Mouse (Mus musculus): ENCODE data around the gene Orai1. TPM values are rescaled to one million over a fixed set of nuclear protein-coding genes. Genes with fewer than 3 reads are reported as not detected.

The Orai1 gene
- polyA plus RNA-seq, 1 experiment from 2014 or later = 7.8 TPM

DNA sequence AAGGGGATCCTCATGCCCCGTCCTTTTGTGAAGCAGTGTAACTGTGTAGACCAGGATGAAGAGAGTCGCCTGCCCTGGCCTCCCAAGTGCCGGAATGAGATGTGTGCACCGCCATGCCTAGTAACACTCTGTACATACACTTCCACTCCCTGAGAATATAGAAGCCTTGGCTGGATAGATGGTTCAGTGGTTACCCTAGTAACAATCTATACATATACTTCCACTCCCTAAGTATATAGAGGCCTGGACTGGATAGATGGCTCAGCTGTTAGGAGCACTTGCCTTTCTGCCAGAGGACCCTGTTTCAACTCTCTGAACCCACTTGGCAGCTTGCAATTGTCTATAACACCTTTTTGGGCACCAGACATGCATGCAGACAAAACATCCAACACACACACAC is 20.2 kb downstream of the Orai1 start:
- Histone ChIP-seq H3K27me3 (no peaks in the 10 kb centered on the region), H3K4me1 (replicated peaks) (peaks cover 46% of the 10 kb centered on the region), H3K36me3 (replicated peaks) (peaks cover 19% of the 10 kb centered on the region; the same call in 1 of the 2 replicates), H3K4me3 (replicated peaks) (no peak overlapping the region), H3K4me2 (peak overlapping the region; percentile 35), H3K27ac (replicated peaks) (peak overlapping the region; percentile 74), H3K9ac (peak overlapping the region; percentile 25; the same call in 1 of the 2 replicates), H3K9me3 (replicated peaks) (no peaks in the 10 kb centered on the region)
- WGBS (ENCODE audit: insufficient replicate concordance) = 74% methylated on average over 4 of the region's 4 CpGs
- peak; percentile 70 for ATAC-seq (ENCODE audit: insufficient read depth)

DNA sequence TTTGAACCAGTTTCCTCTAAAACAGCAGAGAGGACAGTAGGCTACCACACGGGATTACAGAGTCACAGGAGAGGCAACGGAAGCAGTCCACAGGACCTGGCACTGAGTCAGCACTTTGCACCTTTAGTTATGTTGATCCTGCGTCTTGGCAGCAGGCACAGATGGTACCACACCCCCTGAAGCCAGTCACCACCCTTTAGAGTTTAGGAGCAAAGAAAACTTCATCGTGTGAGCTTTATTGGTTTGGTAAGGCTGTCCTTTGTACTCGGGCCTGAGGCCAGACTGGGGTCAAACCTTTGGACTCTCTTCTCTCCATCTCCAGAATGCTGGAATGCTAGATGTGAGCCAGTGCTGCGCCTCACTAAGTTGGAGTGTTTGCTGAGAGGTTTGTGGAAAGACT is 20.7 kb downstream of the Orai1 start:
- Histone ChIP-seq H3K27ac (replicated peaks) (peak overlapping the region; percentile 74), H3K4me1 (replicated peaks) (peaks cover 49% of the 10 kb centered on the region), H3K9me3 (replicated peaks) (no peaks in the 10 kb centered on the region), H3K4me2 (peak overlapping the region; percentile 35), H3K4me3 (replicated peaks) (no peak overlapping the region), H3K36me3 (replicated peaks) (peaks cover 15% of the 10 kb centered on the region; the same call in 1 of the 2 replicates), H3K27me3 (no peaks in the 10 kb centered on the region), H3K9ac (peak overlapping the region; percentile 25; the same call in 1 of the 2 replicates)
- peak; percentile 74 for ATAC-seq (ENCODE audit: insufficient read depth)
- 17% methylated on average over 6 of the region's 6 CpGs for WGBS (ENCODE audit: insufficient replicate concordance)

DNA sequence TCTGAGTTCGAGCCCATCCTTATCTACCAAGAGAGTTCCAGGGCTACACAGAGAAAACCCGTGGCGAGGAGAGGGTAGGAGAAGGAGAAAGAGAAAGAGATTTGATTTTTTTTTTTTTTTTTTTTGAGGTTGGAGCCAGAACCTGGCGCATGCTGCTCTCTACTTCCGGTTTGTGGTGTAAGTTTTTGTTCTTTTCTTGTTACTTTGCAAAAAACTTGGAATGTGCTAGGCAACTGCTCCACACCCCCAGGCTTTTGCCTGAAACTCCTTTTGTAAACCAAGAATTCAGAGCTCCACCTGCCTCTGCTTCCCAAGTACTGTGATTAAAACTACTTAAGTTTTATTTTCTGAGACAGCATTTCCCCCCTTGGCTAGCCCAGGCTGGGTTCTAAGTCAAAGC is 23.2 kb downstream of the Orai1 start:
- H3K27me3 ChIP-seq = no peaks in the 10 kb centered on the region
- no peaks in the 10 kb centered on the region for H3K36me3 ChIP-seq (replicated peaks)
- H3K27ac ChIP-seq (replicated peaks) = no peak overlapping the region
- no peak overlapping the region for H3K9ac ChIP-seq
- peaks cover 56% of the 10 kb centered on the region for H3K4me1 ChIP-seq (replicated peaks)
- no peaks in the 10 kb centered on the region for H3K9me3 ChIP-seq (replicated peaks)
- no peak overlapping the region for H3K4me2 ChIP-seq
- no peak for ATAC-seq (ENCODE audit: insufficient read depth)
- H3K4me3 ChIP-seq (replicated peaks) = no peak overlapping the region
- WGBS (ENCODE audit: insufficient replicate concordance) = 41% methylated on average over 5 of the region's 5 CpGs

DNA sequence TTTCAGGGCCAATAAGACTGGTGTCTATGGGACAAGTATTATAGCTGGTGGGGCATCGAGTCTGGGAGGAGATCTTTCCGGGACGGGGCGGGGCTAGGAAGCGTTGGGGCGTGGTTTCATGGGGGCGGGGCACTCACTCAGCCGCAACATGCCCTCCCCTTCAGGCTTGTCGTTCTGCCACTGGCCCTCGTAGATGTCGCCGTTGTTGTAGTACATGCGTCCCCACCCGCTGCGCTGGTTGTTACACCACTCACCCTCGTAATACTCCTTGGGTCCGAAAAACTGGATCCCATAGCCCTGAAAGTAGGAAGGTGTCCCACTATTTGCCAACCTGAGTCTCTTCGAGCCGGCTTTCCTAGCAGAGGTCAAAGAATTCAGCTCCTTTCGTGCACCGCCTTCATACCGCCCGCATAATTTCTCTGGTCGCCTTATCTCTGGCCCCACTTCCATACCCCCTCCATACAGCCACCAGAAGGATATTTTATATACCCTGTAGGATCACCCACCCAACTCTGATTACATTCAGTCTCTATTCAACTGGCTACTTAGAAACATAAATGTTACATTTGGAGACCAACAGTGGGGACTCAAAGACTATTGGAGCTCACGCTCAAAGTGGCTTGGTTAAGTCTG is 24.4 kb downstream of the Orai1 start:
- Histone ChIP-seq H3K27me3 (no peaks in the 10 kb centered on the region), H3K4me3 (replicated peaks) (peak overlapping the region; percentile 57), H3K9me3 (replicated peaks) (no peaks in the 10 kb centered on the region), H3K4me1 (replicated peaks) (peaks cover 47% of the 10 kb centered on the region), H3K9ac (peak overlapping the region; percentile 63), H3K4me2 (peak overlapping the region; percentile 88), H3K27ac (replicated peaks) (peak overlapping the region; percentile 79), H3K36me3 (replicated peaks) (no peaks in the 10 kb centered on the region)
- peak; percentile 77 for ATAC-seq (ENCODE audit: insufficient read depth)
- WGBS (ENCODE audit: insufficient replicate concordance) = 1% methylated on average over 25 of the region's 25 CpGs

DNA sequence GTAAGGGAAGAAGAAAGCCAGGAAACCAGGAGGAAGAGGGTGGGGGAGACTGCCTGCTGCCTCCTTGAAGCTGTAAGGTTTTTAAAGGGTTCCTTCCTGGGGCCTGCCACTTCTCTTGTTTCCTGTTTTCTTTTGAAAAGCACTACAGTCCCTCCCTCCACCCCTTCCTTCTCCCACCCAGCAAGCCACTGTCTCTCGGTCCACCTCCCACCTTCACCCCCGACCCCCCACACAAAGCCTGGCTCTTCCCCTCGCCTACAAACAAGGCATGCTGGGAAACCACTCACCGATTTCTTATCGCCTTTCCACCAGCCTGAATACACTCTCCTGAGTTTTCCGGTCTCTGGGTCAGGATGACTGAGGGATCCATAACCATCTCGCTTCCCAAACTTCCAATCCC is 25.9 kb downstream of the Orai1 start:
- Histone ChIP-seq H3K27ac (replicated peaks) (peak overlapping the region; percentile 25; the same call in 1 of the 2 replicates), H3K9ac (no peak overlapping the region)
- no peak for ATAC-seq (ENCODE audit: insufficient read depth)

DNA sequence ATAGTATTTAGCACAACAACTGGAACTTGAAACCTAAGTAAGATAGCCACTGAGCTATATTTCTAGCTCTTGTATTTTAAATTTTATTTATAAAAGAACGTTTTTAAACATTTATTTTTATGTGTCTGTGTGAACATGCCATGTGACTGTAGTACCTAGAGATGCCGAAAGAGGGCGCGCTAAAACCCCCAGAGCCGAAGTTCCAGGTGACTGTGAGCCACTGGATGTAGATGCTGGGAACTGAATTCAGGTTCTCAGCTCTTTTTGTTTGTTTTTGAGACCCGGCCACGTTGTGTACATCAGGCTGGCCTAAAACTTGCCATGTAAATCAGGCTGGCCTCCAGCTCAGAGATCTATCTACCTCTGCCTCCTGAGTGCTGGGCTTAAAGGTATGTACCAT is 29.0 kb downstream of the Orai1 start:
- no peak for ATAC-seq (ENCODE audit: insufficient read depth)
- no peak overlapping the region for H3K4me3 ChIP-seq (replicated peaks)
- H3K27ac ChIP-seq (replicated peaks) = no peak overlapping the region
- no peak overlapping the region for H3K4me2 ChIP-seq
- peaks cover 19% of the 10 kb centered on the region for H3K4me1 ChIP-seq (replicated peaks)
- no peaks in the 10 kb centered on the region for H3K9me3 ChIP-seq (replicated peaks)
- WGBS (ENCODE audit: insufficient replicate concordance) = 13% methylated on average over 7 of the region's 7 CpGs
- H3K9ac ChIP-seq = no peak overlapping the region
- no peaks in the 10 kb centered on the region for H3K36me3 ChIP-seq (replicated peaks)
- H3K27me3 ChIP-seq = 0 out of 2 replicates have a peak, but pooled peaks cover 7% of the 10 kb centered on the region

More for the DNA sequence above, 25.9 kb downstream of the Orai1 start:
- H3K4me3 ChIP-seq (replicated peaks) = no peak overlapping the region
- H3K9me3 ChIP-seq (replicated peaks) = no peaks in the 10 kb centered on the region
- no peaks in the 10 kb centered on the region for H3K36me3 ChIP-seq (replicated peaks)
- H3K4me1 ChIP-seq (replicated peaks) = peaks cover 32% of the 10 kb centered on the region
- peak overlapping the region; percentile 35 for H3K4me2 ChIP-seq
- 8% methylated on average over 7 of the region's 7 CpGs for WGBS (ENCODE audit: insufficient replicate concordance)
- H3K27me3 ChIP-seq = no peaks in the 10 kb centered on the region

DNA sequence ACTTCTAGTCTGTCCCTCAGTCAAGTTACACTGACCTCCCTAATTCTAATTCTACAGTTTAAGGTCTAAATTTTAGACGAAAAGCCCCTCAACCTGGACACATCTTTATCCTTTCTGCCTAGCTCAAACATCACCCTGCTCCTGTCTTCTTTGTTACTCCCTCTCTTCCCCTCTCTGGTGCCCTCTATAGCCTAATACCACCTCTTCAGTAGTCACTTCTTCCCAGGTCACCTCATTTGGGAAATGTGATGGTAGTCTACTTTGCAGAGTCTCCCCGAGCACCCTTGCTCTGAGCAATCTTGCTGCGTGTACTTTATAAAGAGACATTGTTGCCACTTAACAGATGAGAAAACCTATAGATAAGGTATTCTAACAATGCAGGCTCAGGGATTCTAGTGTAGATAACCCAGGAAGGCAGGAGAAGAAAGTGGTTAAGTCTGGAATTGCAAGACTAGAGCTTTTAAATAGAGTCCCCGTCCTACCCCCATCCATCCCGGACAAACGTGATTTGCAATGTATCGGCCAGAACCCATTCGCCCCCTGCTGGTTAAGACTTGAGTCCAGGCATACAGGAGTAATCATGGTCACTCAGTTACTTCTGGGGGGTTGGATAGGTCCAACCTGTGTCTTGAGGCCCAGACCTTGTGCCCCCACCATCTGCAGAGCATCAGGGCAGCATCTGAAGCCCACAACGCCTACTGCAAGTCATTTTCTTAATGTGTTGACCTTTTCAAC is 30.9 kb downstream of the Orai1 start:
- Histone ChIP-seq H3K36me3 (replicated peaks) (no peaks in the 10 kb centered on the region), H3K4me2 (no peak overlapping the region), H3K27ac (replicated peaks) (no peak overlapping the region), H3K9me3 (replicated peaks) (no peaks in the 10 kb centered on the region), H3K9ac (no peak overlapping the region), H3K4me3 (replicated peaks) (no peak overlapping the region), H3K27me3 (0 out of 2 replicates have a peak, but pooled peaks cover 7% of the 10 kb centered on the region), H3K4me1 (replicated peaks) (peaks cover 13% of the 10 kb centered on the region)
- ATAC-seq (ENCODE audit: insufficient read depth) = no peak
- 22% methylated on average over 9 of the region's 9 CpGs for WGBS (ENCODE audit: insufficient replicate concordance)

DNA sequence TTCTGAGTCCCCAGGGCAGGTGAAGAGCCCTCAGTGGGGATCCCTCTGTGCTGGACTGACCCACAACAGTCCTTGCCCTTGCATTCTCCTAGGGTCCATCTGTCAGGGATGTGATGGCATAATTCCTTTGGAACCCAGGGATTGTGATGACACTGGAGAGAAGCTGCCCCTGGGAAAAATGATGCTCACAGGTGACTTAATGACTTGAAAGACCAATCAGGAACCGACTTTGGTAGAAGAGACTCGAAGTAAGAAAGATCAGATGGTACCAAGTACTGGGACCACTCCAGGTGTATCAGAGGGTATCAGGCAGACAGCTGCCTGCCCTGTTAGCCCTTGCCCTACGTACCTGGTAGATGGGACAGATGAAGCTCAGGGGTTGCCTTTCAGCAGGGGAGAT is 32.0 kb downstream of the Orai1 start, which contains the start of gene Morn3:
Morn3 (minus strand) TSS at position 101 of the 400 bp plus-strand sequence.
- Histone ChIP-seq H3K9ac (no peak within 1 kb of the TSS), H3K4me2 (no peak within 1 kb of the TSS), H3K36me3 (replicated peaks) (no peaks in the 10 kb centered on the region), H3K4me1 (replicated peaks) (peaks cover 7% of the 10 kb centered on the region; the same call in 1 of the 2 replicates), H3K4me3 (replicated peaks) (no peak within 1 kb of the TSS), H3K9me3 (replicated peaks) (no peaks in the 10 kb centered on the region), H3K27ac (replicated peaks) (no peak within 1 kb of the TSS), H3K27me3 (0 out of 2 replicates have a peak, but pooled peaks cover 7% of the 10 kb centered on the region)
- ATAC-seq (ENCODE audit: insufficient read depth) = no peak
- 60% methylated on average over 3 of the region's 3 CpGs for WGBS (ENCODE audit: insufficient replicate concordance)

DNA sequence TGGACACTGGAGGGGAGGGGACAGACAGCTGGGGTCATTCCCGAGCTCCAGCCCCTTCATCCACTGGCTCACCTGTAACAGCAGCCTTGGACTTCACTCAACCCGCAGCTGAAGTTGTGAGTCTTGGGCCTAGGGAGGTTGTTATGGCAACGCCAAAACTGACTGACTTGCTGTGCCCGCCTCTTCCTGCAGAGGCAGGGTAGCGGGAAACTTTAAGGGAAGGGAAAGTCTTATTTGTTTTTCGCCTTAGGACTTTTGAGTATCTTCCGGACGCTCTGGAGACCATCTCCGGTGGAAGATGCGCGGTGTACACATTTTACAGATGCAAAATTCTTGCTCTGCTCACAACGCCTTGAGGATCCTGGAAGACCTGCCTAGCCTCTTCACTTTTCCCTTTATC is 34.4 kb downstream of the Orai1 start:
- Histone ChIP-seq H3K27me3 (0 out of 2 replicates have a peak, but pooled peaks cover 7% of the 10 kb centered on the region), H3K9me3 (replicated peaks) (no peaks in the 10 kb centered on the region), H3K36me3 (replicated peaks) (no peaks in the 10 kb centered on the region), H3K4me1 (replicated peaks) (peaks cover 7% of the 10 kb centered on the region; the same call in 1 of the 2 replicates), H3K27ac (replicated peaks) (no peak overlapping the region), H3K4me3 (replicated peaks) (peak overlapping the region; percentile 25), H3K4me2 (peak overlapping the region; percentile 53), H3K9ac (no peak overlapping the region)
- WGBS (ENCODE audit: insufficient replicate concordance) = 2% methylated on average over 12 of the region's 12 CpGs
- ATAC-seq (ENCODE audit: insufficient read depth) = no peak

DNA sequence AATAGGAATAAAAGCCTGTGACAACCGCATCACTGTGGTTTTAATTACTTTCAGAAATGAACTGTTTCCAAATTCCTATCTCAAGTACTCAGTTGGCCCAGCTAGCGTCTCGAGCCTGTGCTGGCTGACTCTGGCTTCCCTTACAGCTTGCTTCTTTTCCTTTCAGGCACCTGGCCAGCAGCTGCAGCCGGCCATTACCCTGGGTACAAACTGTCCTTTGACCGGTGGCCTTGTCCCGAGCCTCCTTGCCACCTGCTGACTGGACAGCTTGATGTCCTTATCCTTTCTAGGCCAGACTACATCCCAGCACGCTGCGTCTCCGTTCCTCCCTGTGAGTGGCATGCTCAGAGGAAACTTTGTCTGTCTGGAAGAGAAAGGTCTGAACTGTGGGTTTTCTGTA is 36.0 kb downstream of the Orai1 start:
- Histone ChIP-seq H3K27ac (replicated peaks) (no peak overlapping the region), H3K4me3 (replicated peaks) (no peak overlapping the region), H3K9me3 (replicated peaks) (no peaks in the 10 kb centered on the region), H3K36me3 (replicated peaks) (no peaks in the 10 kb centered on the region), H3K4me1 (replicated peaks) (peaks cover 7% of the 10 kb centered on the region; the same call in 1 of the 2 replicates), H3K4me2 (no peak overlapping the region), H3K27me3 (0 out of 2 replicates have a peak, but pooled peaks cover 7% of the 10 kb centered on the region), H3K9ac (no peak overlapping the region)
- 82% methylated on average over 9 of the region's 9 CpGs for WGBS (ENCODE audit: insufficient replicate concordance)
- ATAC-seq (ENCODE audit: insufficient read depth) = no peak

DNA sequence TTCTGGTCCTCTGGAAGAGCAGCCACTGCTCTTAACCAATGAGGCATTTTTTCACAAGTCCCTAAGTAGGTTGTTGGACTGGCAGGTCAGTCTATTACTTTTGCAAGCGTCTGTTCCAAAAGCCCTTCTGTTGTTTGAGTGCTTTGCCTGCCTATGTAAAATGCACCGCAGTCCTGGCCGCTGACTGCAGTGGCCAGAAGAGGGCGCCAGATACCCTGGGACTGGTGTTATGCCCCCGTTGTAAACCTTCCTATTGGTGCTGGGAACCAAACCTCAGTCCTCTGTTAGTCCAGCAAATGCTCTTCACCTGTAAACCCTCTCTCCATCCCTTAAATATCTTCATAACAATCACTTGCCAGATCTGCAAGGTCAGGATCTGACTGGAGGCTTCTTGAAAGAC is 36.9 kb downstream of the Orai1 start:
- peaks cover 7% of the 10 kb centered on the region; the same call in 1 of the 2 replicates for H3K4me1 ChIP-seq (replicated peaks)

More for the DNA sequence above, 36.9 kb downstream of the Orai1 start:
- Histone ChIP-seq H3K4me2 (no peak overlapping the region), H3K4me3 (replicated peaks) (no peak overlapping the region), H3K27me3 (0 out of 2 replicates have a peak, but pooled peaks cover under 1% of the 10 kb centered on the region), H3K27ac (replicated peaks) (no peak overlapping the region), H3K9me3 (replicated peaks) (no peaks in the 10 kb centered on the region), H3K36me3 (replicated peaks) (no peaks in the 10 kb centered on the region), H3K9ac (no peak overlapping the region)
- 76% methylated on average over 5 of the region's 5 CpGs for WGBS (ENCODE audit: insufficient replicate concordance)
- no peak for ATAC-seq (ENCODE audit: insufficient read depth)

All from liver, embryonic 15.5 days (tissue).